Mouse (Mus musculus) spleen, adult 2 months (tissue): ENCODE data around the gene Atpaf2.

Experiments used
- CTCF ChIP-seq: fragments of 200-500 bp; IDR thresholded peaks from 2 replicates; pipeline ENCODE4 v1.5.1; 2011; ENCODE audit warnings: mild to moderate bottlenecking, inconsistent platforms; ENCODE audit not compliant: insufficient read depth, insufficient read length, insufficient replicate concordance; ENCODE audit errors: extremely low read depth
- POLR2A ChIP-seq: fragments of 200-500 bp; IDR thresholded peaks from 2 replicates; pipeline ENCODE4 v1.6.1; 2011; ENCODE audit warnings: low read depth, low read length, inconsistent platforms

DNA sequence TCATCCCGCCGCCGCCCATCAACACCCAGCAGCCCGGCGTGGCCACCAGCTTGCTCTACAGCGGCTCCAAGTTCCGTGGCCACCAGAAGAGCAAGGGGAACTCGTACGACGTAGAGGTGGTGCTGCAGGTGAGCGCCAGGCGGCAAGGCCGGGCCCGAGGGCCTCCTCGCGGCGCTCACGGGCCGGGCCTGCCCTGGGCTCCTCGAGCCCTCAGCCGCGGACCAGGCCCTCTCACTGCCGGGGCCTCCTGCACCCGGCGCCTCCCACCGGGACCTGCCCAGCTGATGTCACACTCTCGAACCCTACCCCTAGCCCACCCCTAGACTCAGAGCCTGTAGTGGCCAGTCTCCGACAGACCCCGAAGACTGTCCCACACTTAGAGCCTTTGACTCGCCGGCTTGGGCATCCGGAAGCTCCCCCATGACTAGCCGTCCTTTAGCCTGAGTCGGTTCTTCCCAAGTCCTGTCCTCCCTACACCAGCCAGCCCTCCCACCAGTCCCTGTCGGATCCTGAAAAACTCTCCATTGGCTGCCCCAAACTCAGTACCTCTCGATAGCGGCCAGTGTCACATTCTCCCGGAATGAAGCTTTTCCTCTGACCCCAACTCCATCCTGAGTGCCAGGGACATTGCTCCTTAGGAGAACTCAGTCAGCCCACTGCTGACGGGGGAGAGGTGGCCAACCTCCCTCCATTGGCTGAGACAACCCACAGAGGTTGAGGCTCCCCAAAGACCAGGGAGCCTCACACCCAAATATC, at the start of gene Atpaf2:
- TF ChIP-seq POLR2A, result no peak
- TF ChIP-seq CTCF, result no peak
